Mouse (Mus musculus): ENCODE data around the gene Taco1. TPM values are rescaled to one million over a fixed set of nuclear protein-coding genes. Genes with fewer than 3 reads are reported as not detected.

Gene Taco1
- total and polyA plus RNA-seq, 3 experiments = 32.8 to 59.6 (median 56.4) TPM

DNA sequence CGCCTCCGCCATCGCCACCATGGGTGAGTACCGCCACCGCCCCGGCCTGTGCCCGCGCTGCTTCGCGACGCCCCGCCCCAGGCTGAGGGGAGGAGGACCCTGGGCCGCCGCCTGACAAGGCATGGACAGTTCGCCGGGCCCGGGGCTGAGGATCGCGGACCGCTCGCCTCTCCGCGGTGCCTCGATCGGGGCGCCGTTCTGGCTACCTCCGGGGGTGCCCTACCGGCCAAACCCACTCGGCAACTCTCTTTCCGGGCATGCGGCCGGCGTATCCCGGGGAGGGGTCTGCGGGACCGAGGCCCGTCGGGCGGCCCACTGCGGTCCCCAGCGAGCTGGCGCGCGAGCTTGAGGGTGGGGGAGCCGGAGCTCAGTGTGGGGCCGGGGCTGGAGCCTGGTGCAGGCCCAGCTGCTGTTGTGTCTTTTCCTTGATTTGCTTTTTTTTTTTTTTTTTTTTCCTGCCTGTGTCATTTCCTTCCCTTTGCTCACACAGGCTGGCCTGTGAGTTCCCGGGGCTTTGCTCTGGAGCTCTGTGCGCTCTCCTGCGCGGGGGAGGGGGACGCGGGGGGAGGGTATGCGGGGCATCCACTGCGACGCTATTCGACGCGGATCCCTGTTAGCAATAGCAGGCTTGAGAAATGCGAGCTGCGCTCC lies 19.2 kb downstream of the Taco1 start:
- TF ChIP-seq CTCF (IDR thresholded peaks at IDR 0.05) (0 out of 2 replicates have a peak, but pooled peaks have one; percentile 4), EP300 (IDR thresholded peaks at IDR 0.05; ENCODE audit: insufficient read depth, low read depth, low read length) (no peak), POLR2A (IDR thresholded peaks at IDR 0.05; ENCODE audit: insufficient read depth, low read depth, low read length) (no peak; the same call in 1 of the 2 replicates)
- Histone ChIP-seq H3K4me1 (ENCODE audit: control insufficient read depth, insufficient read depth, low read length) (peaks cover 5% of the 10 kb centered on the region), H3K36me3 (ENCODE audit: control insufficient read depth, insufficient read depth, low read length) (peaks cover 9% of the 10 kb centered on the region), H3K79me2 (replicated peaks; ENCODE audit: control insufficient read depth, insufficient read depth, low read length) (peaks cover 9% of the 10 kb centered on the region), H3K27ac (peak overlapping the region; percentile 89), H3K9ac (ENCODE audit: low read depth, low read length) (peak overlapping the region; percentile 98), H3K27me3 (ENCODE audit: control insufficient read depth, insufficient read depth, low read length) (no peaks in the 10 kb centered on the region), H3K4me3 (peak overlapping the region; percentile 93)
- intact Hi-C loops (cut with DNase I) = loop anchor here (1.0 to 10.0 kb wide), 2 partner anchors 49 to 110 kb away; no protein-coding TSS in a partner anchor
- WGBS = under 1% methylated on average over 61 of the region's 61 CpGs
- DNase-seq = peak; percentile 88

DNA sequence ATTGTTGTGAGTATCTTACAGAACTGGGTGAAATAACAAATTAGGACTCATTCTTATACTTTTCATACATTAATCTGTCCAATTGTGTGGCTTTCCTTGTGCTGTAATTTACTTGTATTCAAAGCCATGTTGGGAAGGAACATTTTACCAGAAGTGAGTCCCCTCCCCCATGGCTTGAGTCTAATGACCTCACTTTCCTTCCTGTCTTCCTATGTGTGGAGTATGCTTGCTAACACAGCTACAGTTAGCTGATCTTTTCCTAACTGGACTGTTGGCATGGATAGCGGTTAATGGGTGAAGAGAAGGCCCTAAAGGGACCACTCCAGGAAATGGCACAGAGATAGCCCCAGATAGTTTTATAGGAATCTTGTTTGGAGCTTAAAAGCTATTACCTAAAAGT lies 32.4 kb downstream of the Taco1 start:
- 36% methylated on average over 1 of the region's 1 CpGs for WGBS

DNA sequence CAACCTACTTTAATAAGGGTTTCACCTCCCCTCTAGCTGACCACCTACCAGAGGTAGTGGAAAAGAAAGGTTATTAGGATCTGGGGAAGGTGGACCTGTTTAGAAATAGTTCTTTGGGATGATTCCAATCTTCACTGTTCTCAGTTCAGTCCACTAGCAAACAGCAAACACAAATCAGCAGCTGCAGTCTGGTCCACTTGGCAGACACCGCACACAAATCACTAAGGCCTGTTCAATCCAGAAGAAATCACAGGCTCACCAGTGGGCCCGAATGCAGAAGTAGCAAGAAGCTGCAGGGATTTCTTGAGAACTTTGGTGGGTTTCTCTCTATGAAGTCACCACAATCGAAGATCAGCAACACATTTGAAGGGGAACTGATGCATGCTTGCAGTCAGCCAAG lies 37.0 kb downstream of the Taco1 start:
- peak in 1 of 2 experiments; percentile 18 for DNase-seq
- no peak overlapping the region for H3K27ac ChIP-seq
- intact Hi-C loops (cut with DNase I) = no loop called here

More for the DNA sequence above, 32.4 kb downstream of the Taco1 start:
- peak in 1 of 2 experiments; percentile 32 for DNase-seq
- H3K27me3 ChIP-seq (ENCODE audit: control insufficient read depth, insufficient read depth, low read length) = no peaks in the 10 kb centered on the region
- intact Hi-C loops (cut with DNase I) = no loop called here
- H3K4me3 ChIP-seq = no peak overlapping the region
- TF ChIP-seq CTCF (IDR thresholded peaks at IDR 0.05) (no peak), EP300 (IDR thresholded peaks at IDR 0.05; ENCODE audit: insufficient read depth, low read depth, low read length) (no peak), POLR2A (IDR thresholded peaks at IDR 0.05; ENCODE audit: insufficient read depth, low read depth, low read length) (no peak)
- peaks cover 26% of the 10 kb centered on the region for H3K36me3 ChIP-seq (ENCODE audit: control insufficient read depth, insufficient read depth, low read length)
- no peak overlapping the region for H3K9ac ChIP-seq (ENCODE audit: low read depth, low read length)
- no peaks in the 10 kb centered on the region; the same call in none of the 2 replicates for H3K79me2 ChIP-seq (replicated peaks; ENCODE audit: control insufficient read depth, insufficient read depth, low read length)
- H3K27ac ChIP-seq = peak overlapping the region; percentile 62
- peaks cover 5% of the 10 kb centered on the region for H3K4me1 ChIP-seq (ENCODE audit: control insufficient read depth, insufficient read depth, low read length)

GRCm38 (mm10) chr11:106106047-106106587 lies 40.3 kb downstream of the Taco1 start:
- H3K9ac ChIP-seq (ENCODE audit: low read depth, low read length) = no peak overlapping the region
- DNase-seq = peak in 1 of 2 experiments; percentile 34
- H3K27me3 ChIP-seq (ENCODE audit: control insufficient read depth, insufficient read depth, low read length) = no peaks in the 10 kb centered on the region
- H3K36me3 ChIP-seq (ENCODE audit: control insufficient read depth, insufficient read depth, low read length) = peaks cover 14% of the 10 kb centered on the region
- H3K79me2 ChIP-seq (replicated peaks; ENCODE audit: control insufficient read depth, insufficient read depth, low read length) = peaks cover 5% of the 10 kb centered on the region; the same call in 1 of the 2 replicates
- no peak overlapping the region for H3K27ac ChIP-seq
- H3K4me1 ChIP-seq (ENCODE audit: control insufficient read depth, insufficient read depth, low read length) = peaks cover 7% of the 10 kb centered on the region
- TF ChIP-seq EP300 (IDR thresholded peaks at IDR 0.05; ENCODE audit: insufficient read depth, low read depth, low read length) (no peak), POLR2A (IDR thresholded peaks at IDR 0.05; ENCODE audit: insufficient read depth, low read depth, low read length) (no peak), CTCF (IDR thresholded peaks at IDR 0.05) (no peak)
- intact Hi-C loops (cut with DNase I) = no loop called here
- H3K4me3 ChIP-seq = no peak overlapping the region
- WGBS = 75% methylated on average over 8 of the region's 8 CpGs

More for the DNA sequence above, 37.0 kb downstream of the Taco1 start:
- Histone ChIP-seq H3K27me3 (ENCODE audit: control insufficient read depth, insufficient read depth, low read length) (no peaks in the 10 kb centered on the region), H3K4me3 (no peak overlapping the region), H3K4me1 (ENCODE audit: control insufficient read depth, insufficient read depth, low read length) (peaks cover 9% of the 10 kb centered on the region), H3K36me3 (ENCODE audit: control insufficient read depth, insufficient read depth, low read length) (peaks cover 24% of the 10 kb centered on the region), H3K9ac (ENCODE audit: low read depth, low read length) (no peak overlapping the region), H3K79me2 (replicated peaks; ENCODE audit: control insufficient read depth, insufficient read depth, low read length) (peaks cover 3% of the 10 kb centered on the region; the same call in 1 of the 2 replicates)
- TF ChIP-seq CTCF (IDR thresholded peaks at IDR 0.05) = no peak
- no peak for TF ChIP-seq EP300 (IDR thresholded peaks at IDR 0.05; ENCODE audit: insufficient read depth, low read depth, low read length)
- no peak for TF ChIP-seq POLR2A (IDR thresholded peaks at IDR 0.05; ENCODE audit: insufficient read depth, low read depth, low read length)
- WGBS = 70% methylated on average over 3 of the region's 3 CpGs

GRCm38 (mm10) chr11:106111688-106112087 lies 45.8 kb downstream of the Taco1 start:
- Histone ChIP-seq H3K4me3 (no peak overlapping the region), H3K27me3 (ENCODE audit: control insufficient read depth, insufficient read depth, low read length) (no peaks in the 10 kb centered on the region), H3K36me3 (ENCODE audit: control insufficient read depth, insufficient read depth, low read length) (peaks cover 6% of the 10 kb centered on the region), H3K4me1 (ENCODE audit: control insufficient read depth, insufficient read depth, low read length) (no peaks in the 10 kb centered on the region), H3K79me2 (replicated peaks; ENCODE audit: control insufficient read depth, insufficient read depth, low read length) (peaks cover 2% of the 10 kb centered on the region; the same call in 1 of the 2 replicates), H3K9ac (ENCODE audit: low read depth, low read length) (no peak overlapping the region), H3K27ac (no peak overlapping the region)
- no peak for DNase-seq
- no peak for TF ChIP-seq POLR2A (IDR thresholded peaks at IDR 0.05; ENCODE audit: insufficient read depth, low read depth, low read length)
- no peak for TF ChIP-seq EP300 (IDR thresholded peaks at IDR 0.05; ENCODE audit: insufficient read depth, low read depth, low read length)
- no peak for TF ChIP-seq CTCF (IDR thresholded peaks at IDR 0.05)
- intact Hi-C loops (cut with DNase I) = no loop called here

- 93% methylated on average over 5 of the region's 5 CpGs for WGBS
- no peak for DNase-seq
- intact Hi-C loops (cut with DNase I) = no loop called here
- H3K4me1 ChIP-seq (ENCODE audit: control insufficient read depth, insufficient read depth, low read length) = no peaks in the 10 kb centered on the region; the same call in 1 of the 2 replicates
- no peak overlapping the region for H3K9ac ChIP-seq (ENCODE audit: low read depth, low read length)
- no peak for TF ChIP-seq EP300 (IDR thresholded peaks at IDR 0.05; ENCODE audit: insufficient read depth, low read depth, low read length)
- TF ChIP-seq POLR2A (IDR thresholded peaks at IDR 0.05; ENCODE audit: insufficient read depth, low read depth, low read length) = no peak
- TF ChIP-seq CTCF (IDR thresholded peaks at IDR 0.05) = no peak
- no peak overlapping the region for H3K4me3 ChIP-seq
- H3K27ac ChIP-seq = peak overlapping the region; percentile 43
- H3K79me2 ChIP-seq (replicated peaks; ENCODE audit: control insufficient read depth, insufficient read depth, low read length) = no peaks in the 10 kb centered on the region
- peaks cover 18% of the 10 kb centered on the region for H3K36me3 ChIP-seq (ENCODE audit: control insufficient read depth, insufficient read depth, low read length)
- no peaks in the 10 kb centered on the region for H3K27me3 ChIP-seq (ENCODE audit: control insufficient read depth, insufficient read depth, low read length)
Measured at GRCm38 (mm10) chr11:106122221-106122620, 56.4 kb downstream of the Taco1 start.
